Mouse (Mus musculus) c-Kit-negative CD71-positive TER-119-positive erythroid progenitor cells, embryonic 14.5 days (primary cell): ENCODE data around the gene Adra2c.

ENCODE experiments used
- DNase-seq: peaks from one replicate; pipeline ENCODE4 v3.0.0-alpha.2; 2013; ENCODE audit warnings: low read depth, low spot score

Gene Adra2c

GRCm38 (mm10) chr5:35311738-35312250, 33.7 kb downstream of the Adra2c start:
- DNase-seq, result no peak

GRCm38 (mm10) chr5:35313231-35313821, 35.2 kb downstream of the Adra2c start:
- DNase-seq, result no peak

GRCm38 (mm10) chr5:35313826-35314586, 35.9 kb downstream of the Adra2c start:
- DNase-seq, result no peak

GRCm38 (mm10) chr5:35314629-35315028, 36.5 kb downstream of the Adra2c start:
- no peak for DNase-seq

GRCm38 (mm10) chr5:35315204-35315603, 37.1 kb downstream of the Adra2c start:
- DNase-seq, result no peak

- no peak for DNase-seq
Observed at GRCm38 (mm10) chr5:35320650-35321049, 42.5 kb downstream of the Adra2c start.

- DNase-seq, result no peak
Observed at GRCm38 (mm10) chr5:35330822-35331221, 52.7 kb downstream of the Adra2c start.
